Mouse (Mus musculus) stomach, embryonic 16.5 days (tissue): ENCODE measurements around the gene Stk39. TPM values are rescaled to one million over a fixed set of nuclear protein-coding genes. Genes with fewer than 3 reads are reported as not detected.

Experiments used
- ATAC-seq: fragments of 200-750 bp; cut with Nextera tagmentation; 2 replicates; pipeline ENCODE4 v1.8.0; 2017; ENCODE audit warnings: moderate number of reproducible peaks, moderate TSS enrichment; ENCODE audit not compliant: insufficient read depth, low FRiP score
- H3K27ac ChIP-seq: fragments of 300-500 bp; sonication (generic); 2 replicates; pipeline ENCODE4 v1.5.1; 2014; ENCODE audit warnings: low read length
- H3K27me3 ChIP-seq: fragments of 300-500 bp; sonication (generic); 2 replicates; pipeline ENCODE4 v1.6.1; 2014; ENCODE audit warnings: low read length, control low read depth, mixed read lengths; ENCODE audit not compliant: control insufficient read depth, insufficient read depth
- H3K36me3 ChIP-seq: fragments of 300-500 bp; sonication (generic); 2 replicates; pipeline ENCODE4 v1.6.1; 2014; ENCODE audit warnings: low read length; ENCODE audit not compliant: control insufficient read depth, insufficient read depth
- H3K4me1 ChIP-seq: fragments of 300-500 bp; sonication (generic); 2 replicates; pipeline ENCODE4 v1.6.1; 2014; ENCODE audit warnings: low read length, control low read depth, mixed read lengths; ENCODE audit not compliant: control insufficient read depth, insufficient read depth
- H3K4me2 ChIP-seq: fragments of 300-500 bp; sonication (generic); 2 replicates; pipeline ENCODE4 v1.6.1; 2014; ENCODE audit warnings: low read depth, low read length, mixed read lengths
- H3K4me3 ChIP-seq: fragments of 300-500 bp; sonication (generic); replicated peaks from 2 replicates; pipeline ENCODE4 v1.5.1; 2014; ENCODE audit warnings: mild to moderate bottlenecking, low read length
- H3K9ac ChIP-seq: fragments of 300-500 bp; sonication (generic); 2 replicates; pipeline ENCODE4 v1.6.1; 2014; ENCODE audit warnings: low read length
- H3K9me3 ChIP-seq: fragments of 300-500 bp; sonication (generic); replicated peaks from 2 replicates; pipeline ENCODE4 v1.6.1; 2016; ENCODE audit warnings: low read length, control low read depth; ENCODE audit not compliant: control insufficient read depth
- WGBS: fragments of 180-500 bp; shearing (Covaris S2); extraction: QIAGEN DNeasy Blood & Tissue Kit; methylation state at CpG from one replicate; pipeline ENCODE4 v1.1.7; 2014; 5-methylcytosine and 5-hydroxymethylcytosine counted together
- polyA plus RNA-seq: library from polyadenylated mRNA; unstranded; fragments of >200 nt; fragmentation: Nextera tagmentation; extraction: Ambion mirVana; gene quantifications from 2 replicates; pipeline ENCODE4 v1.2.1, GENCODE M21; 2015

The Stk39 gene
- polyA plus RNA-seq, 1 experiment from 2014 or later, result 9.4 TPM

- ATAC-seq, result no peak
- Histone ChIP-seq H3K36me3 (no peaks in the 10 kb centered on the region), H3K4me3 (no peak overlapping the region), H3K9me3 (0 out of 2 replicates have a peak, but pooled peaks cover 3% of the 10 kb centered on the region), H3K4me2 (no peak overlapping the region), H3K4me1 (0 out of 2 replicates have a peak, but pooled peaks cover 8% of the 10 kb centered on the region), H3K9ac (no peak overlapping the region), H3K27me3 (no peaks in the 10 kb centered on the region), H3K27ac (no peak overlapping the region)
- 91% methylated on average over 7 of the region's 7 CpGs for WGBS
These were observed 52.9 kb downstream of the Stk39 start for GRCm38 (mm10) chr2:68419165-68419564.

GRCm38 (mm10) chr2:68417081-68417480 is 55.0 kb downstream of the Stk39 start:
- Histone ChIP-seq H3K36me3 (no peaks in the 10 kb centered on the region), H3K9me3 (0 out of 2 replicates have a peak, but pooled peaks cover 3% of the 10 kb centered on the region), H3K4me2 (no peak overlapping the region), H3K4me3 (no peak overlapping the region), H3K27ac (no peak overlapping the region), H3K4me1 (0 out of 2 replicates have a peak, but pooled peaks cover 8% of the 10 kb centered on the region), H3K27me3 (no peaks in the 10 kb centered on the region), H3K9ac (no peak overlapping the region)
- no peak for ATAC-seq
- 89% methylated on average over 5 of the region's 5 CpGs for WGBS

GRCm38 (mm10) chr2:68415691-68416090 is 56.4 kb downstream of the Stk39 start:
- Histone ChIP-seq H3K4me3 (no peak overlapping the region), H3K4me1 (0 out of 2 replicates have a peak, but pooled peaks cover 3% of the 10 kb centered on the region), H3K36me3 (no peaks in the 10 kb centered on the region), H3K9me3 (0 out of 2 replicates have a peak, but pooled peaks cover 3% of the 10 kb centered on the region), H3K9ac (no peak overlapping the region), H3K4me2 (no peak overlapping the region), H3K27ac (no peak overlapping the region), H3K27me3 (no peaks in the 10 kb centered on the region)
- no peak for ATAC-seq
- 50% methylated on average over 6 of the region's 6 CpGs for WGBS

- Histone ChIP-seq H3K9me3 (0 out of 2 replicates have a peak, but pooled peaks cover 3% of the 10 kb centered on the region), H3K4me2 (no peak overlapping the region), H3K27me3 (no peaks in the 10 kb centered on the region), H3K36me3 (no peaks in the 10 kb centered on the region), H3K27ac (no peak overlapping the region), H3K4me1 (peaks cover 24% of the 10 kb centered on the region), H3K4me3 (no peak overlapping the region), H3K9ac (no peak overlapping the region)
- ATAC-seq, result no peak
- whole genome bisulfite sequencing, result 76% methylated on average over 5 of the region's 5 CpGs
These were observed 59.9 kb downstream of the Stk39 start for GRCm38 (mm10) chr2:68412149-68412548.

GRCm38 (mm10) chr2:68411201-68411600 is 60.9 kb downstream of the Stk39 start:
- Histone ChIP-seq H3K4me1 (peaks cover 33% of the 10 kb centered on the region), H3K4me3 (no peak overlapping the region), H3K9me3 (0 out of 2 replicates have a peak, but pooled peaks cover 3% of the 10 kb centered on the region), H3K27ac (0 out of 2 replicates have a peak overlapping the region, but pooled peaks have one; percentile 8), H3K9ac (no peak overlapping the region), H3K27me3 (no peaks in the 10 kb centered on the region), H3K36me3 (no peaks in the 10 kb centered on the region), H3K4me2 (no peak overlapping the region)
- WGBS, result 73% methylated on average over 8 of the region's 8 CpGs
- ATAC-seq, result no peak

GRCm38 (mm10) chr2:68409640-68410215 is 62.3 kb downstream of the Stk39 start:
- 0 out of 2 replicates have a peak, but pooled peaks cover 2% of the 10 kb centered on the region for H3K9me3 ChIP-seq
- no peaks in the 10 kb centered on the region for H3K27me3 ChIP-seq
- H3K9ac ChIP-seq, result no peak overlapping the region
- ATAC-seq, result peak; percentile 65; the same call in 1 of the 2 replicates
- no peak overlapping the region for H3K4me2 ChIP-seq
- H3K4me3 ChIP-seq, result no peak overlapping the region
- WGBS, result 56% methylated on average over 12 of the region's 12 CpGs
- H3K36me3 ChIP-seq, result no peaks in the 10 kb centered on the region
- peaks cover 36% of the 10 kb centered on the region for H3K4me1 ChIP-seq
- H3K27ac ChIP-seq, result peak overlapping the region; percentile 56

- H3K27ac ChIP-seq, result peak overlapping the region; percentile 82
- peak; percentile 71 for ATAC-seq
- H3K9ac ChIP-seq, result peak overlapping the region; percentile 51
- WGBS, result 41% methylated on average over 17 of the region's 17 CpGs
- no peaks in the 10 kb centered on the region for H3K27me3 ChIP-seq
- H3K4me3 ChIP-seq, result no peak overlapping the region
- H3K9me3 ChIP-seq, result no peaks in the 10 kb centered on the region
- H3K36me3 ChIP-seq, result no peaks in the 10 kb centered on the region
- peak overlapping the region; percentile 25 for H3K4me2 ChIP-seq
- H3K4me1 ChIP-seq, result peaks cover 38% of the 10 kb centered on the region
These were observed 63.6 kb downstream of the Stk39 start for GRCm38 (mm10) chr2:68408271-68408980.

GRCm38 (mm10) chr2:68407179-68407950 is 64.7 kb downstream of the Stk39 start:
- H3K4me1 ChIP-seq, result peaks cover 38% of the 10 kb centered on the region
- H3K27ac ChIP-seq, result no peak overlapping the region
- H3K9me3 ChIP-seq, result no peaks in the 10 kb centered on the region
- H3K4me2 ChIP-seq, result no peak overlapping the region
- WGBS, result 75% methylated on average over 12 of the region's 12 CpGs
- H3K36me3 ChIP-seq, result no peaks in the 10 kb centered on the region
- no peak overlapping the region for H3K9ac ChIP-seq
- no peaks in the 10 kb centered on the region for H3K27me3 ChIP-seq
- H3K4me3 ChIP-seq, result no peak overlapping the region
- no peak for ATAC-seq
